Mouse (Mus musculus) C2C12 (cell line): ENCODE results near the gene Scand1. TPM values are rescaled to one million over a fixed set of nuclear protein-coding genes. Genes with fewer than 3 reads are reported as not detected.

Experiments used
- H3K27me3 ChIP-seq: one replicate; pipeline ENCODE4 v1.6.1; 2011; ENCODE audit not compliant: control insufficient read depth, insufficient read depth, insufficient read length
- H3K36me3 ChIP-seq: one replicate; pipeline ENCODE4 v1.6.1; 2011; ENCODE audit not compliant: control insufficient read depth, insufficient read depth
- H3K4me3 ChIP-seq: one replicate; pipeline ENCODE4 v1.5.1; 2011; ENCODE audit warnings: mild to moderate bottlenecking, control low read depth; ENCODE audit not compliant: poor library complexity, insufficient read depth, severe bottlenecking
- H3K79me2 ChIP-seq: one replicate; pipeline ENCODE4 v1.6.1; 2011; ENCODE audit not compliant: control insufficient read depth, insufficient read depth
- H3K79me3 ChIP-seq: one replicate; pipeline ENCODE4 v1.6.1; 2011; ENCODE audit warnings: low read depth, control low read depth
- H3ac ChIP-seq: one replicate; pipeline ENCODE3; 2011; ENCODE audit warnings: low read depth; ENCODE audit not compliant: control insufficient read depth, insufficient read length
- CEBPB ChIP-seq: IDR thresholded peaks from one replicate; pipeline ENCODE4 v1.6.1; 2011; ENCODE audit warnings: low read depth, mild to moderate bottlenecking, control low read depth, moderate library complexity
- CTCF ChIP-seq: IDR thresholded peaks from one replicate; pipeline ENCODE4 v1.5.1; 2011; ENCODE audit not compliant: control insufficient read depth, insufficient read depth, insufficient read length
- FOSL1 ChIP-seq: IDR thresholded peaks from one replicate; pipeline ENCODE4 v1.8.0; 2011; ENCODE audit warnings: mild to moderate bottlenecking, low read length; ENCODE audit not compliant: poor library complexity, insufficient read depth, severe bottlenecking
- MAX ChIP-seq: IDR thresholded peaks from one replicate; pipeline ENCODE4 v1.6.1; 2011; ENCODE audit warnings: mild to moderate bottlenecking, control low read depth
- MYOD1 ChIP-seq: IDR thresholded peaks from one replicate; pipeline ENCODE4 v1.6.1; 2011; ENCODE audit warnings: low read depth; ENCODE audit not compliant: control insufficient read depth, insufficient read length
- MYOG ChIP-seq: IDR thresholded peaks from one replicate; pipeline ENCODE4 v1.6.1; 2011; ENCODE audit not compliant: control insufficient read depth, insufficient read length; ENCODE audit errors: extremely low read depth
- USF1 ChIP-seq: IDR thresholded peaks from one replicate; pipeline ENCODE4 v1.6.1; 2011; ENCODE audit warnings: low read depth, mild to moderate bottlenecking, control low read depth, moderate library complexity
- polyA plus RNA-seq: library from polyadenylated mRNA; unstranded; fragments of >200 nt; fragmentation: generic; extraction: Trizol; gene quantifications from one replicate; pipeline ENCODE4 v1.2.1, GENCODE M21; 2012; ENCODE audit warnings: missing spikeins

The Scand1 gene
- polyA plus RNA-seq, 1 experiment, result 140 TPM

- peaks cover 13% of the 10 kb centered on the region for H3K79me2 ChIP-seq
- no peaks in the 10 kb centered on the region for H3K27me3 ChIP-seq
- TF ChIP-seq FOSL1, result no peak
- no peak for TF ChIP-seq MYOD1
- no peak for TF ChIP-seq CEBPB
- no peak for TF ChIP-seq CTCF
- TF ChIP-seq MYOG, result no peak
- no peak for TF ChIP-seq USF1
- no peak for TF ChIP-seq MAX
- no peak overlapping the region for H3ac ChIP-seq
- H3K36me3 ChIP-seq, result peaks cover 23% of the 10 kb centered on the region
- H3K79me3 ChIP-seq, result peaks cover 2% of the 10 kb centered on the region
- H3K4me3 ChIP-seq, result peak overlapping the region; percentile 48
Observed at GRCm38 (mm10) chr2:156311441-156311840, 1.1 kb downstream of the Scand1 start.

GRCm38 (mm10) chr2:156310945-156311344 lies 1.6 kb downstream of the Scand1 start:
- H3ac ChIP-seq, result no peak overlapping the region
- H3K27me3 ChIP-seq, result no peaks in the 10 kb centered on the region
- TF ChIP-seq FOSL1 (no peak), MYOG (no peak), MYOD1 (no peak), CEBPB (no peak), USF1 (no peak), CTCF (no peak), MAX (no peak)
- peaks cover 28% of the 10 kb centered on the region for H3K36me3 ChIP-seq
- no peak overlapping the region for H3K4me3 ChIP-seq
- H3K79me2 ChIP-seq, result peaks cover 13% of the 10 kb centered on the region
- peaks cover 2% of the 10 kb centered on the region for H3K79me3 ChIP-seq

- Histone ChIP-seq H3K79me2 (peaks cover 13% of the 10 kb centered on the region), H3K27me3 (no peaks in the 10 kb centered on the region), H3K4me3 (no peak overlapping the region), H3ac (no peak overlapping the region), H3K36me3 (peaks cover 29% of the 10 kb centered on the region), H3K79me3 (peaks cover 2% of the 10 kb centered on the region)
- TF ChIP-seq CTCF (no peak), MYOD1 (peak; percentile 11)
Observed at GRCm38 (mm10) chr2:156310455-156310854, 2.0 kb downstream of the Scand1 start.

DNA sequence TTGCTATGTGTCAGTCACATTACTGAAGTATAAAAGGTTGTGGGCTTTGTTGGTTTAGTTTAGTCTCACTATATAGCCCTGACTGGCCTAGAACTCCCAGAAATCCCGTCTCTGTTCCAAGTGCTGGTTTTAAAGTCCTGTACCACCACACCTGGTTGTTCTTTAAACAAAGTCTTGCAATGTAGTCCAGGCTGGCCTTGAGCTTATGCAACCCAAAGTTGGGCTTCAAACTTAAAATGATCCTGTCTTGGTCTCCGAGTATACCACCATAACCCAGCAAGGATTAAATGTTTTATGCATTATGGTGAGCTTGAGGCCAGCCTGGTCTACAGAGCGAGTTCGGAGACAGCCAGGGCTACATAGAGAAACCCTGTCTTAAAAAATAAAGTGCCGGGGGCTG lies 2.6 kb downstream of the Scand1 start:
- H3ac ChIP-seq, result no peak overlapping the region
- H3K79me2 ChIP-seq, result peaks cover 13% of the 10 kb centered on the region
- H3K4me3 ChIP-seq, result no peak overlapping the region
- H3K27me3 ChIP-seq, result no peaks in the 10 kb centered on the region
- no peak for TF ChIP-seq MYOG
- TF ChIP-seq USF1, result no peak
- no peak for TF ChIP-seq CTCF
- no peak for TF ChIP-seq FOSL1
- peaks cover 32% of the 10 kb centered on the region for H3K36me3 ChIP-seq
- H3K79me3 ChIP-seq, result peaks cover 2% of the 10 kb centered on the region

- Histone ChIP-seq H3K79me3 (no peaks in the 10 kb centered on the region), H3ac (no peak overlapping the region), H3K27me3 (no peaks in the 10 kb centered on the region), H3K36me3 (peaks cover 52% of the 10 kb centered on the region), H3K4me3 (no peak overlapping the region), H3K79me2 (no peaks in the 10 kb centered on the region)
- TF ChIP-seq USF1 (no peak), CEBPB (no peak), CTCF (no peak), MYOG (no peak), MYOD1 (no peak), FOSL1 (no peak), MAX (no peak)
Observed at GRCm38 (mm10) chr2:156307261-156307660, 5.2 kb downstream of the Scand1 start.

- Histone ChIP-seq H3K79me3 (no peaks in the 10 kb centered on the region), H3K36me3 (peaks cover 60% of the 10 kb centered on the region), H3K79me2 (no peaks in the 10 kb centered on the region), H3ac (no peak overlapping the region), H3K4me3 (no peak overlapping the region), H3K27me3 (no peaks in the 10 kb centered on the region)
- TF ChIP-seq USF1 (no peak), CTCF (no peak), MYOD1 (no peak), CEBPB (no peak), MYOG (no peak), MAX (no peak), FOSL1 (no peak)
Observed at GRCm38 (mm10) chr2:156305818-156306217, 6.7 kb downstream of the Scand1 start.
